Mouse (Mus musculus): ENCODE data around the gene Pnn.

DNA sequence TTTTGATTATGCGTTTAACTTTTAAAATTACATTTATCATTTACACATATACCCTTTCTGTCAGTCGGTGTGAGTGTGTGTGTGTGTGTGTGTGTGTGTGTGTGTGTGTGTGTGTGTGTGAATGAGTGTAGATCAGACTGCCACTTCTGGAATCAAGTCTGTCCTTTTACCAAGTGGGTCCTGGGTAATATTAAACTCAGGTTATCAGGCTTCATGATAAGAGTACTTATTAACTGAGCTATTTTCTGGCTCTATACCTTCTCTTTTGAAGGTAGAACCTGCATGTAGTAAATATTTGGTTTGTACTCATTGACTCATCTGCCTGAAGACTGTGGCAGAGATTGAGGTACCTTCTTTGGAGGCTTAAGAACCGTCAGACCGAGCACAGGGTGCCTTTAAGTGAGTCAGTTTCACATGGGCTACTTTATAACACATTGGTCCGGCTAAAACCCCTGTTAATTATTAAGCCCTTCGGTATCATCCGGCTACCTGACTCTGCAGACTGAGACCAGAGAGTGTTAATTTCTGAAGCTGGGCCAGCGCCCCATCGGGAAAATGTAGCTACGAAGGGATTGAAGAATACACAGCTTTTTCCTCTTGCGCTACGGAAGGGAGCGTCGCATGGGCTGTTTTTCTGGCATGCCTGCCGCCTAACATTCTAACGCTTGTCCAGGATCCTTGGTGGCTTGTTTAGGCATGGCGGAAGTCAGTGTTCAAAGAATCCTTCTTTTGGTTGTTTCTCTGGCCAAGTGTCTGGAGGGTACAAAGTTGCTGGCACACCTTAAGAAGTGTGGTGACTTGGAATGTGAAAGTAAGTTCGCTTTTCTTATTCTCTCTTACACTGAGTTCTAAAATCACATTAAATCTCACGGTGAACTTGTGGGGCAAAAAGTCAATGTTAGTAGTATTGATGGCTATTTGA, 28.7 kb downstream of the Pnn start, which contains the start of gene Mia2:
- TF ChIP-seq CTCF (IDR thresholded peaks at IDR 0.05; ENCODE audit: insufficient read depth, low read length) (no peak), POLR2A (IDR thresholded peaks at IDR 0.05; ENCODE audit: borderline replicate concordance, extremely low read depth, low read depth, low read length) (no peak)

Data from lung, adult 2 months (tissue).